Mouse (Mus musculus) liver, postnatal 0 days (tissue): ENCODE measurements around the gene Dlx1.

Experiments used
- CTCF ChIP-seq: sonication (generic); IDR thresholded peaks from 2 replicates; pipeline ENCODE4 v1.5.1; 2016; ENCODE audit warnings: antibody characterized with exemption, low read depth
- EP300 ChIP-seq: IDR thresholded peaks from 2 replicates; pipeline ENCODE4 v1.6.1; 2016; ENCODE audit warnings: antibody characterized with exemption, low read depth, mild to moderate bottlenecking

DNA sequence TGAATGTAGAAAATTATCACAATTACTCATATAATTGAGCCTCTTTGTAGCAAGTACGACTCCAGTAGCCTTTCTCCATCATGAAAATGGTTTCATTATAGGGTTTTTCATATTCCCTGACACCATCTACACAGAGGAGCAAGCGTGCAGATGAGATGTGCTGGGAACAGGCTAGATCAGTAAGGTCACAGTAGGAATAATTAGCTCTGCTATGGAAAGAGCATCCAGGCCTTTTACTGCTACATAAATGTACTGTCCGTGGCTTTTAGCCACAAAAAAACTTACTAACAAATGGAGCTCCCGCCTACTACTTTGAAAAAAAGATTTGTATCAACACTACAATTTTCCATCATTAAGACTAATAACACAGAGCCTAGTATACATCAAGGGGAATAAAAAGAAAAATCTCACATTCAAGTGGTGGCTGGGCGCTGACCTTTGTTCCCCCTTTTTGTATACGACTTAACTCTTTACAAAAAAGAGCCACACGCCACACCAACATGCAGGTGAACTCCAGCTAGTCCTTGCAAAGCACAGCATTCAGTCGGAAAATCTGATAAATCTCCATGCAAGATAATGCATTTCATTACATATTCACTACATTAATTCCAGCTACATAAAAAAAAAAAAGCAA, 10.3 kb upstream of the Dlx1 start:
- TF ChIP-seq CTCF = no peak
- no peak for TF ChIP-seq EP300
